Mouse (Mus musculus) stomach, embryonic 14.5 days (tissue): ENCODE data around the gene Gpr162. TPM values are rescaled to one million over a fixed set of nuclear protein-coding genes. Genes with fewer than 3 reads are reported as not detected.

Experiments used
- ATAC-seq: fragments of 200-750 bp; cut with Nextera tagmentation; 2 replicates; pipeline ENCODE4 v1.8.0; 2017; ENCODE audit warnings: low read depth, moderate TSS enrichment; ENCODE audit not compliant: insufficient number of reproducible peaks, insufficient read depth, low FRiP score
- H3K27ac ChIP-seq: fragments of 300-500 bp; sonication (generic); 2 replicates; pipeline ENCODE4 v1.5.1; 2014; ENCODE audit warnings: mild to moderate bottlenecking, low read length, moderate library complexity, mixed read lengths
- H3K27me3 ChIP-seq: fragments of 300-500 bp; sonication (generic); 2 replicates; pipeline ENCODE4 v1.6.1; 2014; ENCODE audit warnings: low read length, control low read depth, mixed read lengths; ENCODE audit not compliant: control insufficient read depth, insufficient read depth
- H3K36me3 ChIP-seq: fragments of 300-500 bp; sonication (generic); 2 replicates; pipeline ENCODE4 v1.6.1; 2014; ENCODE audit warnings: mild to moderate bottlenecking, control low read depth, low read length, moderate library complexity, mixed read lengths; ENCODE audit not compliant: control insufficient read depth, insufficient read depth
- H3K4me1 ChIP-seq: fragments of 300-500 bp; sonication (generic); 2 replicates; pipeline ENCODE4 v1.6.1; 2014; ENCODE audit warnings: low read length, control low read depth, mixed read lengths; ENCODE audit not compliant: control insufficient read depth, insufficient read depth
- H3K4me2 ChIP-seq: fragments of 300-500 bp; sonication (generic); replicated peaks from 2 replicates; pipeline ENCODE4 v1.6.1; 2014; ENCODE audit warnings: low read depth, low read length, control low read depth
- H3K4me3 ChIP-seq: fragments of 300-500 bp; sonication (generic); 2 replicates; pipeline ENCODE4 v1.5.1; 2014; ENCODE audit warnings: low read depth, low read length, control low read depth
- H3K9ac ChIP-seq: fragments of 300-500 bp; sonication (generic); replicated peaks from 2 replicates; pipeline ENCODE4 v1.6.1; 2014; ENCODE audit warnings: low read depth, mild to moderate bottlenecking, control low read depth, low read length, moderate library complexity, mixed read lengths
- H3K9me3 ChIP-seq: fragments of 300-500 bp; sonication (generic); 2 replicates; pipeline ENCODE4 v1.6.1; 2016; ENCODE audit warnings: low read depth, low read length, control low read depth; ENCODE audit not compliant: control insufficient read depth
- WGBS: fragments of 180-500 bp; shearing (Covaris S2); extraction: QIAGEN DNeasy Blood & Tissue Kit; methylation state at CpG from one replicate; pipeline ENCODE4 v1.1.7; 2014; 5-methylcytosine and 5-hydroxymethylcytosine counted together
- polyA plus RNA-seq: library from polyadenylated mRNA; unstranded; fragments of >200 nt; fragmentation: Nextera tagmentation; extraction: Ambion mirVana; gene quantifications from 2 replicates; pipeline ENCODE4 v1.2.1, GENCODE M21; 2014

Gpr162 gene
- polyA plus RNA-seq, 1 experiment from 2014 or later, result 0.91 TPM

DNA sequence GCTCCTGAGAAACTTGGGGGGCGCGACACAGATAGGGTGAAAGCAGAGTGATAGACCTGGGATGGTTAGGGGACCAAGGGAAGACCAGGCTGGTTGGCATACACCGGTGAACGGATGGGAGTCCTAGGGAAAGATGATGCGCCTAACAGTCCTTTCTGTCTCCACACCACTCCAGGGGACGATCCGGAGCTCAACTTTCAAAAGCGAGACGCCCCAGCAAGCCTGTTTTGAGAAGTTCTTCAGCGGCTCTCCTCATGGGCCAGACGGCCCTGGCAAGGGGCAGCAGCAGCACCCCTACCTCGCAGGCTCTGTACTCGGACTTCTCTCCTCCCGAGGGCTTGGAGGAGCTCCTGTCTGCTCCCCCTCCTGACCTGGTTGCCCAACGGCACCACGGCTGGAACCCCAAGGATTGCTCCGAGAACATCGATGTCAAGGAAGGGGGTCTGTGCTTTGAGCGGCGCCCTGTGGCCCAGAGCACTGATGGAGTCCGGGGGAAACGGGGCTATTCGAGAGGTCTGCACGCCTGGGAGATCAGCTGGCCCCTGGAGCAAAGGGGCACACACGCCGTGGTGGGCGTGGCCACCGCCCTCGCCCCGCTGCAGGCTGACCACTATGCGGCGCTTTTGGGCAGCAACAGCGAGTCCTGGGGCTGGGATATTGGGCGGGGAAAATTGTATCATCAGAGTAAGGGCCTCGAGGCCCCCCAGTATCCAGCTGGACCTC lies 54.6 kb downstream of the Gpr162 start:
- Histone ChIP-seq H3K27me3 (no peaks in the 10 kb centered on the region), H3K27ac (peak overlapping the region; percentile 93), H3K9ac (peak overlapping the region; percentile 71), H3K4me2 (peak overlapping the region; percentile 98), H3K36me3 (peaks cover 19% of the 10 kb centered on the region), H3K9me3 (no peaks in the 10 kb centered on the region), H3K4me1 (peaks cover 25% of the 10 kb centered on the region; the same call in 1 of the 2 replicates), H3K4me3 (peak overlapping the region; percentile 59)
- ATAC-seq, result peak; percentile 5; the same call in 1 of the 2 replicates
- under 1% methylated on average over 35 of the region's 35 CpGs for WGBS

Other genes with a start within 250 kb of the Gpr162 start
- not detected in 2 replicates for gene C1s2, start 227.9 kb downstream of the Gpr162 start, polyA plus RNA-seq
- 58.6 and 60.0 TPM in 2 replicates for gene Lpcat3, start 201.0 kb downstream of the Gpr162 start, polyA plus RNA-seq
- gene Emg1, start 151.8 kb downstream of the Gpr162 start, polyA plus RNA-seq, result 201 and 205 TPM in 2 replicates
- gene Phb2, start 151.6 kb downstream of the Gpr162 start, polyA plus RNA-seq, result 290 and 305 TPM in 2 replicates
- gene Ptpn6, start 125.3 kb downstream of the Gpr162 start, polyA plus RNA-seq, result 13.7 and 15.3 TPM in 2 replicates
- gene Grcc10, start 122.6 kb downstream of the Gpr162 start, polyA plus RNA-seq, result 445 and 505 TPM in 2 replicates
- not detected in 2 replicates for gene Gm45234, start 108.0 kb downstream of the Gpr162 start, polyA plus RNA-seq
- gene Atn1, start 107.5 kb downstream of the Gpr162 start, polyA plus RNA-seq, result 15.0 and 18.5 TPM in 2 replicates
- 9.5 and 9.7 TPM in 2 replicates for gene Eno2, start 94.3 kb downstream of the Gpr162 start, polyA plus RNA-seq
- 0.32 and 0.35 TPM in 2 replicates for gene Lrrc23, start 84.3 kb downstream of the Gpr162 start, polyA plus RNA-seq
- 7.4 and 8.0 TPM in 2 replicates for gene Spsb2, start 55.3 kb downstream of the Gpr162 start, polyA plus RNA-seq
- gene Tpi1, start 49.7 kb downstream of the Gpr162 start, polyA plus RNA-seq, result 844 and 872 TPM in 2 replicates
- 121 and 123 TPM in 2 replicates for gene Usp5, start 34.5 kb downstream of the Gpr162 start, polyA plus RNA-seq
- gene Cdca3, start 34.4 kb downstream of the Gpr162 start, polyA plus RNA-seq, result 151 and 163 TPM in 2 replicates
- 1.4 and 1.5 TPM in 2 replicates for gene Gnb3, start 23.7 kb downstream of the Gpr162 start, polyA plus RNA-seq
- 43.2 and 43.9 TPM in 2 replicates for gene P3h3, start 6.2 kb downstream of the Gpr162 start, polyA plus RNA-seq
- 0.28 and 0.43 TPM in 2 replicates for gene Cd4, start 24.2 kb upstream of the Gpr162 start, polyA plus RNA-seq
- gene Lag3, start 47.7 kb upstream of the Gpr162 start, polyA plus RNA-seq, result 1.3 and 1.5 TPM in 2 replicates
- gene Ptms, start 56.1 kb upstream of the Gpr162 start, polyA plus RNA-seq, result 320 TPM in 2 replicates
- gene Mlf2, start 67.4 kb upstream of the Gpr162 start, polyA plus RNA-seq, result 341 and 354 TPM in 2 replicates
- 139 and 141 TPM in 2 replicates for gene Cops7a, start 101.6 kb upstream of the Gpr162 start, polyA plus RNA-seq
- gene Pianp, start 132.7 kb upstream of the Gpr162 start, polyA plus RNA-seq, result 4.4 and 6.0 TPM in 2 replicates
- 15.1 and 15.7 TPM in 2 replicates for gene Zfp384, start 145.2 kb upstream of the Gpr162 start, polyA plus RNA-seq
- 118 and 119 TPM in 2 replicates for gene Ing4, start 175.8 kb upstream of the Gpr162 start, polyA plus RNA-seq
- 15.8 and 18.6 TPM in 2 replicates for gene Acrbp, start 185.7 kb upstream of the Gpr162 start, polyA plus RNA-seq
- gene Lpar5, start 203.9 kb upstream of the Gpr162 start, polyA plus RNA-seq, result 1.2 and 2.1 TPM in 2 replicates
- 70.9 and 78.7 TPM in 2 replicates for gene Chd4, start 232.0 kb upstream of the Gpr162 start, polyA plus RNA-seq